Mouse (Mus musculus) gastrocnemius, adult 8-10 months (tissue): ENCODE results near the gene Apbb2. TPM values are rescaled to one million over a fixed set of nuclear protein-coding genes. Genes with fewer than 3 reads are reported as not detected.

Experiments used
- DNase-seq, 2 experiments: peaks; one replicate each; pipeline ENCODE4 v3.0.0; 2022; ENCODE audit warnings: low spot score in 2 of 2
- total RNA-seq, 4 experiments: library from RNA; stranded (reverse); gene quantifications; 2 replicates each; pipeline ENCODE4 v1.2.4; 2022

Gene Apbb2
- total RNA-seq, 4 experiments from 2014 or later = 29.3 to 55.9 (median 38.8) TPM

DNA sequence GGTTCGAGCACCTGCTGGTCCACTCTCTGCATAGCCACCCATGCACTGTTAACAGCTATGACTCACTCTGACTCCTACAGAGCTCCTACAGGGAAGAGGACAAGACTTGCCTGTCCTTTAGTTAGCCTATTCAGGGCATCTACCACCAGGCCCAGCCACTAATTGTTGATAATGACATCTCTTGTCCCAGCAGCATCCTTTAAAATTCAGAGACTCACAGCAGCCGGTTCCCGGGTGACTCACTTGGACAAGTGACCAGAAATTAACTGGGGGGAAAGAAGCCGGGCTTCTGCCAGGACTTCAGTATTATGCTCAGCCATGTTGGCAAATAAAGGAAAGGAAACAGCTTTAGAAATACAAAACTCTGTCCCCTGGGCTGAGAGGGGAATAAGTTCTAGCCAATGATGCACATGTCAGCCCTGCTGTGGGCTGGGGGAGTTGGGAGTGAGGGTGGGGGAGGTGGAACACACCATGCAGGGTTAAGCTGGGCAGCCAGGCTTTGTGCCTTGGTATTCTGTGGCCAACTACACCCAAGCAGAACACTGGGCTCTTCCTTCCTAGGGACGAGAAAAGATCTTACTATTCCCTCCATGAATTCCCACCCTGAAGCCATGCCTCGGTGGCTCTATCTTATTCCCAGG is 233.7 kb downstream of the Apbb2 start:
- no peak for DNase-seq

- no peak for DNase-seq
Observed at GRCm38 (mm10) chr5:66384114-66384513, 234.5 kb downstream of the Apbb2 start.

- DNase-seq = no peak
Observed at GRCm38 (mm10) chr5:66382111-66382510, 236.5 kb downstream of the Apbb2 start.

GRCm38 (mm10) chr5:66378968-66379367 is 239.6 kb downstream of the Apbb2 start:
- no peak for DNase-seq

DNA sequence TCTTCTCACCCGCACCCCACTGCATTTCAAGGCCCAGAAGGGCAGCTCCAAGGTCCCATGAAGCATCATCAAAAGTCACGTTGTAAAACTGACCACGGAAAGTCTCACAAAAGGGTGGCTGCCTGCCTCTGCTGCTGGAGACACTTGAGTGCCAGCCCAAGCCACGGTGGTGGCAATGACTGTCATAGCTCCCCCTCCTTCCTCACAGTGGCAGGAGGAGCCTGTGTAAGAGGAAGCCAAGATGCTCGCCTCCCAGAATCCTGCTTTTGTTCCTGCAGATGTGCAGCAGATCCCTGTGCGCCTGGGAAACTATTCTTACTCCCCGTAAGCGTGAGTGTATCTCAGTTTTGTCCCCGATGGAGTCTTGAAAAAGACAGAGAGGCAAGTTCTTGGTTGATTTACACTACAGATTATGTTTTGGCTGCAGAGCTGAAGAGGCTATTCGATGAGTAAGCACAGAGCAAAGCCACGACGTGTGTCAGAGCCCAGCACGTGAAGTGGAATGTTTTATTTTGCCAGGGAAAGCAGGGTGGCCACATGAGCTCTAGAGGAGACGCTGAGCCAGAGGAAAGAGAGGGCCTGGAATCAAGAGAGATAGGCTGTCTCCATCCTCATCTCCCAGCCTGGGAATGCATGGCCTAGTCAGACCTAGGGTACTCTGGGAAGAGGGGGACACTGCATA is 241.9 kb downstream of the Apbb2 start:
- no peak for DNase-seq

DNA sequence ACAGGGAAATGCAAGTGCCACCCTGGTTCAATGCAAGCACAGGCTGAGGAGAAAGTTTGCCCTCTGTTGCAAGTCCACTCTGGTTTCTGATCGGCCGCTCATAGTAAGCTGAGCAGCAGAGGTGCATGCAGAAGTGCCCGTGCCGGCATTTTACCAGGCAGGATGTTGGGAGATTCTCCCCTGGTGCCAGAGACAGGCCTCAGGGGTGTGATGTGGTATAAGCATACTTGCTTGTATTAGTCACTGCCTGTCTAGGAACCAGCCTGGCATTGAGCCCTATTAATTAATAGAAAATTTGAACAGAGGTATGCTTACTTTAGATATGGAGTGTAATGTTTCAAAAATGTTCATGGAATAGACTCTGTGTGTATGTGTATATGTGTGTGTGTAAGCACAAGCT is 244.2 kb downstream of the Apbb2 start:
- DNase-seq = no peak

- no peak for DNase-seq
Observed at GRCm38 (mm10) chr5:66373515-66374164, 244.9 kb downstream of the Apbb2 start.

- no peak for DNase-seq
Observed at GRCm38 (mm10) chr5:66371131-66371530, 247.5 kb downstream of the Apbb2 start.

DNA sequence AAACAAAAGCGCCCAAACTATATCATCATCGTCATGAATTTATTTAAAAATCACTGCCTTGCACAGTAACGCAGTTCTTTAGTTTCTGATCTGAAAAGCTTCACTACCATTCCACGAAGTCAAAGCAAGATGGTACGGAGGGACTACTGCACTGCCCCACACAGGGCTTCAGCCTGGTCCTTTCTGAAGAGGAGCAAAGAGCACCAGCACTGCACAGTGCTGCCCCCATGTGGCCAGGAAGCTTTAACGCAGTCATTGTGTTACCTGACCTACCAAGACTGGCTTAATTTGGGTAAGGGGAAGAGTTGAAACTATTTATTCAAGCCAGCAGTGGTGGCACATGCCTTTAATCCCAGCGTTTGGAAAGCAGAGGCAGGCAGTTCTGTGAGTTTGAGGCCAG is 249.6 kb downstream of the Apbb2 start:
- DNase-seq = peak in 1 of 2 experiments; percentile 17

GRCm38 (mm10) chr5:66367641-66368040 is 250.9 kb downstream of the Apbb2 start:
- DNase-seq = no peak

DNA sequence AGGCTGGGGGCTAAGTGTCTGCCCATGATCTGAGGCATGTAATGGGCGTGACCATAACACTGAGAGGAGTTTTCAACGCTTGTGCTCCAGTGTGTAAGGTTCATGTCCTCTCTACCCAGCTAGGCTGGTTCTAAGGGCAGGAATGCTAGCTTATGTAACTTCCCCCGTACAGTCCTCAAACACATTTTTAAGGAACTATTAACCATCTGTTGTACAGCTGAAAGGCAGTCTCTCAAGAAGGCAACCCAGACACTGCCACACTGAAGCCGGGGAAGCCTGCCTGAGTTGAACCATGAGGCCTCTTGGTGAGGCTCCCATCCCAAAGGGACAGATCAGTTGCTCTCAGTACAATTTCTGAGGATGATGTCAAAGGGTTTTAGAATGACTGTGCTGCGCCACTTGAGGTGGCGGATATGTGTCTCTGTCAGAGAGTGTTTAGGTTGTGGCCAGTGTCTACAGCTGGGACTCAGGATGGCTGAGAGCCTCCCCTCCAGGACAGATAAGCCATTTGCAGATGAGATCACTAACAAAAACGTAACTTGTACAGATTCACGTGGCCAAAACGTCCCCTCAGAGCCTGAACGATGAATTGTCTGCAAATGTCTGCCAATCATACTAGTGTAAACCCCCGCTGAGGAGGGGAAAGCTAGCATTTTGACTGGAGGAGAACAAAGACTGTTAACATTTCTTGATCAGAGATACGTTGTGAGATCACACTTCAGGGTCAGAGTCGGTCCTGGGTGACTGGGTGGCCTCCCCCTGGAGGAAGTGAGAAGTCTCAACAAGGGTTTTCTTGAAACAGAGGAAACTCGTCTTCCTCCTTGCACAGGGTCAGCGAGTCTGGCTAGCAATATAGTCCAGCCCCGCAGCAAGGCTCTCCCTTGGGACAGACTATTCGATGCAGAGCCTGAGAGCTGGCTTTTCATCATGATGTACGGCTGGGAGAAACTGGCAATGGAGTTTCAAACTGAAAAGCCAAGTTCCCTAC is 255.0 kb downstream of the Apbb2 start:
- DNase-seq = no peak

GRCm38 (mm10) chr5:66360739-66361138 is 257.8 kb downstream of the Apbb2 start:
- DNase-seq = no peak

- no peak for DNase-seq
Observed at GRCm38 (mm10) chr5:66359742-66360423, 258.7 kb downstream of the Apbb2 start.

DNA sequence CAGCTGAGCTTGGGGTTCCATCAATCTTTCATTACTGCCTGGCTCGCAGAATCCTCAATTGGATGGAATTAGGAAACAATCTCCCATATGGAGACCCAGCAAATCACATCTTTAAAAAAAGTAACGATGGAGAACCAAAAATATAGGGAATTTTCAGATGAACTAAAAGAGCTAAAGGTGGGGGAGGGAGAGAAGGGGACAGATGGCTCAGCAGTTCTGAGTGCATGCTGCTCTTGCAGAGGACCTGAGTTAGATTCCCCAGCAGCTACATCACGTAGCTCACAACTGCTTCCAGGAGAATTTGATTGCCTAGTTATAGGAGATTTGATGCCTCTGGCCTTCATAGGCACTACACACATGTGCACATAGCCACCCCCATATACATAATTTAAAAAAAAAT is 263.4 kb downstream of the Apbb2 start:
- no peak for DNase-seq

GRCm38 (mm10) chr5:66353876-66354275 is 264.7 kb downstream of the Apbb2 start:
- DNase-seq = no peak

- no peak for DNase-seq
Observed at GRCm38 (mm10) chr5:66351836-66352390, 266.7 kb downstream of the Apbb2 start.

DNA sequence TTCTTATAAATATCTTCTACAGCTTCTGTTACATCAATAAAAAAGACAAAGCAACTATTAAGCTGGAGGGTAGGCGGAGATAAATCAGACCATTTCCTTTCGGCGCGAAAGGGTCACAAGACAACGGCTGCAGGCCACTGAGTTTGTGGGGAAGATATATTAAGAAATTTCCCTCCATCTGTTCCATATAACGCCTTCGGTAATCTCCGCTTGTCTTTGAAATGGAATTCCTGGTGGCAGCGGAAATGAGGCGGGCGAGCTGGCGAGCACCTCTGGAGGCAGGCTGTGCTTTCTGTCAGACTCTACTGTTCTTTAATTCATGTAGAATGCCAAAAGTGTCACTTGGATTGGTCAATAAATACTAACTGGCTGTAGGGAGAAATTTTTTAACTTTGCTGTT is 267.5 kb downstream of the Apbb2 start:
- no peak for DNase-seq

DNA sequence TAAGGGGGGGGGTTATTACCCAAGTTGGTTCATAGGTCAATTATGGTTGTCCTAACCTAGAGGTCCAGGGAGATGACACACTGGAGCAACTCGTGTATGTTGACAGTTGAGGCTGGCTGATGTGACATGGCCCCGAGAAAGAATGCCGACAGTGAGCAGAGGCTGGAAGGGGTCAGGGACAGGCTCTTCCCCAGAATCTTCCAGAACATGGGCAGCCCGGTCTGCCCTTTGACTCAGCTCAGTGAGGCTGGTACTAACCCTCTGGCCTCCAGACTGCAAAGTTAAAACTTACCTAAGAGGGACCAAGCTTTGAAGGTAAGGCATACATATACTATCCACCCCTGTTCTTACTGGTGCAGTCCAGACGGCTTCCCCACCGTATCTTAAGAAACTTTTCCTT is 268.0 kb downstream of the Apbb2 start:
- no peak for DNase-seq

DNA sequence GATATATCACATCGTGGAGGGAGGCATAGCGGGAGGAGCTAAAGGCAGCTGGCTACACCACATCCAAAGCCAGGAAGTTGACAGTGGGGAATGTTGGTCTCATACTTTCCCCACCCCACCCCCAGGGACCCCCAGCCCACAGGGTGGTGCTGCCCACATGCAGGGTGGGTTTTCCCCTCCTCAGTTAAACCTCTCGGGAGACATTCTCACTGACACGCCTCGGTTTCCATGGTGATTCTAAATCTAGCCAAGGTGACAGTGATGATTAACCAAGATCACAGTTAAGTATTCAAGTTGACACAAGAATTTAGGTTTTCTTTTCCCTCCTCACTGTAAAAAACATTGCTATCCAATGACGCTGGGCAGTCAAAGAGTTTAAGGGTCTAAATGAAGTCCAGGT is 270.2 kb downstream of the Apbb2 start:
- DNase-seq = no peak

DNA sequence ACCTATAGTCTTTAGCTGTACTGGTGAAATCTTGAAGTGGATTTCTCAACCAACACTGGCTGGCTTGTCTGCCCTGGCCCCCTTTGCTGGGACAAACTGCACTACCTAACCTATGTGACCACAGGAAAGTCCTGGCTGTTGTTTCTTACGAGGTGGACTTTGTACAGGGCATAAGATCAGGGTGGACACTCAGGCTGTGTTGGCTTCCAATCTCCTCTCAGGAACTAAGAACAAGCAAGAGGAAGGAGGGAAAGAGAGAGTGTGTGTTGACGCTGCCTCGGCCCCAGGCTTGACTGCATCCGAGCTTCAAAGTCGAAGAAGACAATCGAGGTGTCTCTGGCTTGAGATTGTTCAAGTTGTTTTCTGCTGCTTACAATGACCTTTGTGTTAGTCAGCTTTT is 271.8 kb downstream of the Apbb2 start:
- DNase-seq = no peak

DNA sequence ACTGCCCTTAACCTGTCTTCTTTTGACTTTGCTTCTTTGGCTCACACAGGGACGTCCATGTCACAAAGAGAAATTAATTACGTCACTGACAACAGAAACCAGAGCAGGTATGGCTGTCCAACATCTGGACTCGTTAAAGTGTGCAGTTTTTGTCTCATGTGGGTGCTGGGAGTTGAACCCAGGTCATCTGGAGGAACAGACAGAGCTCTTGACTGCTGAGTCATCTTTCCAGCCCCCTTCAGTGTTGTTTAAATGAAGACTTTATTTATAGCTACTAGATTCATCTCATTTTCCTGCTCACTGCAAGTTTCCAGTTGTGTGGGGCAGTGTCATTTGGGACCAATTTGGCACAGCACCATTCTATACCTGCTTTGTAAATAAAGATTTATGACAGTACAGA is 273.4 kb downstream of the Apbb2 start:
- DNase-seq = no peak
